Comparison of ENCODE assay signal across 8 mouse cellular contexts in genomic region chr1:25105367-25105766, GRCm38 (mm10).
DNase-seq lines count a peak whose midpoint lies in the region; ATAC-seq lines count a peak whose summit lies in the region.

No protein-coding gene starts in this region.

- H3K4me1 ChIP-seq in kidney, embryonic 14.5 days (ENCODE audit: control insufficient read depth, insufficient read depth, low read length): no peaks in the 10 kb centered on the region
- H3K4me1 ChIP-seq in midbrain, embryonic 15.5 days: peaks cover 20% of the 10 kb centered on the region

- H3K27me3 ChIP-seq in kidney, embryonic 14.5 days (ENCODE audit: control insufficient read depth, insufficient read depth, low read length): no peaks in the 10 kb centered on the region
- no peaks in the 10 kb centered on the region for H3K27me3 ChIP-seq in midbrain, embryonic 15.5 days (replicated peaks)

- 54% methylated on average over 4 of the region's 4 CpGs for WGBS in kidney, embryonic 14.5 days
- 55% methylated on average over 4 of the region's 4 CpGs for WGBS in midbrain, embryonic 15.5 days

- H3K27ac ChIP-seq in kidney, embryonic 14.5 days (ENCODE audit: low read depth, low read length): no peak overlapping the region
- no peak overlapping the region for H3K27ac ChIP-seq in midbrain, embryonic 15.5 days

- H3K9me3 ChIP-seq in kidney, embryonic 14.5 days (ENCODE audit: control insufficient read depth, low read length): no peaks in the 10 kb centered on the region
- H3K9me3 ChIP-seq in midbrain, embryonic 15.5 days: no peaks in the 10 kb centered on the region

- intact Hi-C loops in heart, postnatal 10 days (cut with DNase I): no loop called here

- DNase-seq in kidney, adult 11 months: peak; percentile 75
- DNase-seq in cerebellum, postnatal 14 days: peak; percentile 76 to 87
- DNase-seq in heart, postnatal 10 days: peak; percentile 85 to 86
- peak; percentile 68 to 91 for DNase-seq in layer of hippocampus, postnatal 14 days (ENCODE audit: low spot score in 2 of 2)
- peak; percentile 73 for DNase-seq in lung, postnatal 36 days
- DNase-seq in spleen, postnatal 14 days (ENCODE audit: low spot score in 2 of 2): no peak

- H3K36me3 ChIP-seq in kidney, embryonic 14.5 days (ENCODE audit: control insufficient read depth, insufficient read depth, low read length): no peaks in the 10 kb centered on the region
- H3K36me3 ChIP-seq in midbrain, embryonic 15.5 days (replicated peaks): peaks cover 4% of the 10 kb centered on the region; the same call in 1 of the 2 replicates

- ATAC-seq in kidney, embryonic 14.5 days (ENCODE audit: low FRiP score, low TSS enrichment): no peak
- ATAC-seq in midbrain, embryonic 15.5 days (replicated peaks): no peak

- H3K4me2 ChIP-seq in kidney, embryonic 14.5 days (replicated peaks; ENCODE audit: low read depth, low read length): no peak overlapping the region
- no peak overlapping the region for H3K4me2 ChIP-seq in midbrain, embryonic 15.5 days

- H3K9ac ChIP-seq in kidney, embryonic 14.5 days (ENCODE audit: low read depth, low read length): no peak overlapping the region
- no peak overlapping the region for H3K9ac ChIP-seq in midbrain, embryonic 15.5 days

- H3K4me3 ChIP-seq in kidney, embryonic 14.5 days (ENCODE audit: low read length): no peak overlapping the region
- H3K4me3 ChIP-seq in midbrain, embryonic 15.5 days: no peak overlapping the region

Comparison
In these comparisons a context has a peak if more than half of its experiments do, and no peak if none do; other contexts are left out.
1. DNase-seq: peak in kidney, adult 11 months (single experiment), cerebellum, postnatal 14 days (2 of 2), heart, postnatal 10 days (2 of 2), layer of hippocampus, postnatal 14 days (2 of 2) and lung, postnatal 36 days (single experiment); none in spleen, postnatal 14 days (0 of 2).